Mouse (Mus musculus): ENCODE measurements around the gene Gm4922. TPM values are rescaled to one million over a fixed set of nuclear protein-coding genes. Genes with fewer than 3 reads are reported as not detected.

Gm4922 gene
- total RNA-seq (2021), result not detected
- long read RNA-seq, result 0 reads

- no peak for DNase-seq (ENCODE audit: low spot score in 2 of 2)
Observed at GRCm38 (mm10) chr10:18786693-18787092, at the start of gene Gm4922. TSS of gene Gm4922 (minus strand) at chr10:18786793.

GRCm38 (mm10) chr10:18835684-18836479 lies 49.3 kb upstream of the Gm4922 start:
- DNase-seq (ENCODE audit: low spot score in 2 of 2), result peak in 1 of 2 experiments; percentile 30

GRCm38 (mm10) chr10:18834389-18834788 lies 47.8 kb upstream of the Gm4922 start:
- DNase-seq (ENCODE audit: low spot score in 2 of 2), result no peak

- DNase-seq (ENCODE audit: low spot score in 2 of 2), result no peak
Observed at GRCm38 (mm10) chr10:18831823-18832222, 45.2 kb upstream of the Gm4922 start.

GRCm38 (mm10) chr10:18830359-18830758 lies 43.8 kb upstream of the Gm4922 start:
- DNase-seq (ENCODE audit: low spot score in 2 of 2), result no peak

- DNase-seq (ENCODE audit: low spot score in 2 of 2), result no peak
Observed at GRCm38 (mm10) chr10:18827936-18828335, 41.3 kb upstream of the Gm4922 start.

GRCm38 (mm10) chr10:18826107-18826506 lies 39.5 kb upstream of the Gm4922 start:
- DNase-seq (ENCODE audit: low spot score in 2 of 2), result no peak

GRCm38 (mm10) chr10:18825143-18825542 lies 38.5 kb upstream of the Gm4922 start:
- no peak for DNase-seq (ENCODE audit: low spot score in 2 of 2)

GRCm38 (mm10) chr10:18816560-18816959 lies 30.0 kb upstream of the Gm4922 start:
- peak; percentile 3 to 40 for DNase-seq (ENCODE audit: low spot score in 2 of 2)

- DNase-seq (ENCODE audit: low spot score in 2 of 2), result no peak
Observed at GRCm38 (mm10) chr10:18811751-18812150, 25.2 kb upstream of the Gm4922 start.

- DNase-seq (ENCODE audit: low spot score in 2 of 2), result peak; percentile 8 to 19
Observed at GRCm38 (mm10) chr10:18790063-18790462, 3.5 kb upstream of the Gm4922 start.

- no peak for DNase-seq (ENCODE audit: low spot score in 2 of 2)
Observed at GRCm38 (mm10) chr10:18788601-18789000, 2.0 kb upstream of the Gm4922 start.

- DNase-seq (ENCODE audit: low spot score in 2 of 2), result no peak
Observed at GRCm38 (mm10) chr10:18777546-18777945, 9.0 kb downstream of the Gm4922 start.

GRCm38 (mm10) chr10:18772537-18773179 lies 13.9 kb downstream of the Gm4922 start:
- no peak for DNase-seq (ENCODE audit: low spot score in 2 of 2)

GRCm38 (mm10) chr10:18769909-18770308 lies 16.7 kb downstream of the Gm4922 start:
- DNase-seq (ENCODE audit: low spot score in 2 of 2), result no peak

GRCm38 (mm10) chr10:18760241-18760640 lies 26.4 kb downstream of the Gm4922 start:
- DNase-seq (ENCODE audit: low spot score in 2 of 2), result no peak

- DNase-seq (ENCODE audit: low spot score in 2 of 2), result no peak
Observed at GRCm38 (mm10) chr10:18750057-18750456, 36.5 kb downstream of the Gm4922 start.

GRCm38 (mm10) chr10:18743286-18744142 lies 43.1 kb downstream of the Gm4922 start, which contains the start of gene Arfgef3:
TSS of gene Arfgef3 (minus strand) at chr10:18743949.
- peak; percentile 78 to 84 for DNase-seq (ENCODE audit: low spot score in 2 of 2)

GRCm38 (mm10) chr10:18742086-18742485 lies 44.5 kb downstream of the Gm4922 start:
- peak in 1 of 2 experiments; percentile 28 for DNase-seq (ENCODE audit: low spot score in 2 of 2)

GRCm38 (mm10) chr10:18741024-18741423 lies 45.6 kb downstream of the Gm4922 start:
- peak in 1 of 2 experiments; percentile 14 for DNase-seq (ENCODE audit: low spot score in 2 of 2)

All from layer of hippocampus, adult 18-20 months (tissue).